Mouse (Mus musculus) neural tube, embryonic 13.5 days (tissue): ENCODE data around the gene Pde2a. TPM values are rescaled to one million over a fixed set of nuclear protein-coding genes. Genes with fewer than 3 reads are reported as not detected.

Experiments
- ATAC-seq: fragments of 200-750 bp; cut with Nextera tagmentation; 2 replicates; pipeline ENCODE4 v1.8.0; 2017; ENCODE audit warnings: low read depth, mild to moderate bottlenecking, moderate TSS enrichment, moderate library complexity
- H3K27ac ChIP-seq: fragments of 300-500 bp; sonication (generic); replicated peaks from 2 replicates; pipeline ENCODE4 v1.5.1; 2015; ENCODE audit warnings: moderate library complexity, mild to moderate bottlenecking, inconsistent platforms
- H3K27me3 ChIP-seq: fragments of 300-500 bp; sonication (generic); 2 replicates; pipeline ENCODE4 v1.6.1; 2015; ENCODE audit warnings: mild to moderate bottlenecking, inconsistent platforms
- H3K36me3 ChIP-seq: fragments of 300-500 bp; sonication (generic); 2 replicates; pipeline ENCODE4 v1.6.1; 2015; ENCODE audit warnings: mild to moderate bottlenecking, inconsistent platforms
- H3K4me1 ChIP-seq: fragments of 300-500 bp; sonication (generic); replicated peaks from 2 replicates; pipeline ENCODE4 v1.6.1; 2015; ENCODE audit warnings: inconsistent platforms
- H3K4me2 ChIP-seq: fragments of 300-500 bp; sonication (generic); 2 replicates; pipeline ENCODE4 v1.6.1; 2015; ENCODE audit warnings: inconsistent platforms, mild to moderate bottlenecking, moderate library complexity
- H3K4me3 ChIP-seq: fragments of 300-500 bp; sonication (generic); 2 replicates; pipeline ENCODE4 v1.5.1; 2015; ENCODE audit warnings: mild to moderate bottlenecking, inconsistent platforms
- H3K9ac ChIP-seq: fragments of 300-500 bp; sonication (generic); 2 replicates; pipeline ENCODE4 v1.6.1; 2015; ENCODE audit warnings: moderate library complexity, mild to moderate bottlenecking, inconsistent platforms
- H3K9me3 ChIP-seq: fragments of 300-500 bp; sonication (generic); 2 replicates; pipeline ENCODE4 v1.6.1; 2016; ENCODE audit warnings: inconsistent platforms
- WGBS: fragments of 180-500 bp; shearing (Covaris S2); methylation state at CpG from one replicate; pipeline ENCODE4 v1.1.7; 2015; 5-methylcytosine and 5-hydroxymethylcytosine counted together
- polyA plus RNA-seq: library from polyadenylated mRNA; unstranded; fragments of >200 nt; fragmentation: Nextera tagmentation; extraction: Ambion mirVana; gene quantifications from 2 replicates; pipeline ENCODE4 v1.2.1, GENCODE M21; 2015

Gene Pde2a
- polyA plus RNA-seq, 1 experiment from 2014 or later = 43.6 TPM

GRCm38 (mm10) chr7:101481872-101482498, 60.5 kb downstream of the Pde2a start:
- 40% methylated on average over 8 of the region's 8 CpGs for WGBS

DNA sequence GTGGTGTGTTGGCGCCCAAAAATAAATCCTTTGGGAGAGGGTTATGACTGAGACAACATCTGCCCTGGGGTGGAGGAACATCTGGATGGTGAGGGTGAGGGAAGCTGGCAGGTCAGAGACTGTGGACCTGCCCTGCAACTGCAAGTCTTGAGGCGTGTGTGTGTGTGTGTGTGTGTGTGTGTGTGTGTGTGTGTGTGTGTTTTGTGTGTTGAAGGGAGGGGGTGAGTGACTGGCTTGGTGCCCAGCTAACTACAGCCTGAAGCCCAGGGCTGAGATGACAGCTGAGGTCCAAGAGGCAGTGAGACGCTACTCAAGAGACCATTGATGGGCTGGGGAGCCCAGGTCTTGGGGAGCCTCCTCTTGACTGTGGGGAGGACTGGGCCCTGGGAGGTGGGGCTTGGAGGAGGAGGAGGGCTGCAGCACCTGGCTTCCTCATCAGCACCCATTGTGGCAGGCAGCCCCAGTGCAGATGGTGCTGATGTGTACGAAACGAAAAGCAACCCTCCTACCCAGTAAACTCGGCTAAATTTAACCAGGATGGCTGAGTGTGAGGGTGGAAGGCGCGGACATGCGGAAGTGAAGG, 61.1 kb downstream of the Pde2a start:
- no peaks in the 10 kb centered on the region for H3K27me3 ChIP-seq
- no peak overlapping the region for H3K4me2 ChIP-seq
- WGBS = 47% methylated on average over 9 of the region's 9 CpGs
- no peak overlapping the region for H3K4me3 ChIP-seq
- H3K27ac ChIP-seq = peak overlapping the region; percentile 59
- peaks cover 32% of the 10 kb centered on the region for H3K4me1 ChIP-seq
- H3K36me3 ChIP-seq = no peaks in the 10 kb centered on the region
- no peak overlapping the region for H3K9ac ChIP-seq
- H3K9me3 ChIP-seq = no peaks in the 10 kb centered on the region
- ATAC-seq = peak; percentile 82

More at GRCm38 (mm10) chr7:101481872-101482498, 60.5 kb downstream of the Pde2a start:
- H3K9me3 ChIP-seq = no peaks in the 10 kb centered on the region
- no peak overlapping the region for H3K4me3 ChIP-seq
- H3K36me3 ChIP-seq = no peaks in the 10 kb centered on the region
- H3K4me1 ChIP-seq = peaks cover 32% of the 10 kb centered on the region
- peak; percentile 80 for ATAC-seq
- no peaks in the 10 kb centered on the region for H3K27me3 ChIP-seq
- no peak overlapping the region for H3K4me2 ChIP-seq
- H3K9ac ChIP-seq = no peak overlapping the region
- peak overlapping the region; percentile 54 for H3K27ac ChIP-seq

DNA sequence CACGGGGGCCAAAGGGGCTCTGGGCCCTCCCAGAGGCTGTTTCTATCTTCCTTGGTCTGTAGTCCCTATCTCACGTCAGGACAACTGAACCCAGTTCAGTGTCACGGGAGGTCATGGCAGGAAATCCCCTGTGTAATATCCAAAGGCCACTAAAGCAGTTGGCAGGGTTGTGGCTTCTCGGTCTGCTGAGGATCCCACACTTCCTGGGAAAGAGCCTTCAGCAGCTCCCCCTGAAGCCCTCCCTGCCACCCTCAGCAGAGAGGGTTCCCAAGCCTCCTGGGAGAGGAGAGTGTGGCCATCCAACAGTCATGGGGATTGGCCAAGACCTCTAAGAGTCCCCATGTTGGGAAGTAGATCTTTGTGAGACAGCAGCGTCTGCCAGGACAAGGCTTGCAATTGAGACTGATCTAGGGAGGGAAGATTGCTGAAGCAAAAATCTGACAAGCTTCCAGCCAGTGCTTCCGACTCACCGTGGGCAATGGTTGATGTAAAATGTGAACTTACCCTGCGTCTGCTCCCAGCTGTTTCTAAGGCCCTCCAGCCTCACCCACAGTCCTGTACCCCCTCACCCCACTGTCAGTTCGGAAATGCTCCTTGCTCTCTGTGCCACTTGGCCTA, 62.1 kb downstream of the Pde2a start:
- Histone ChIP-seq H3K27me3 (no peaks in the 10 kb centered on the region), H3K4me2 (no peak overlapping the region), H3K27ac (no peak overlapping the region), H3K36me3 (no peaks in the 10 kb centered on the region), H3K4me3 (no peak overlapping the region), H3K4me1 (peaks cover 27% of the 10 kb centered on the region), H3K9ac (0 out of 2 replicates have a peak overlapping the region, but pooled peaks have one; percentile 22), H3K9me3 (no peaks in the 10 kb centered on the region)
- 82% methylated on average over 9 of the region's 9 CpGs for WGBS
- ATAC-seq = no peak

DNA sequence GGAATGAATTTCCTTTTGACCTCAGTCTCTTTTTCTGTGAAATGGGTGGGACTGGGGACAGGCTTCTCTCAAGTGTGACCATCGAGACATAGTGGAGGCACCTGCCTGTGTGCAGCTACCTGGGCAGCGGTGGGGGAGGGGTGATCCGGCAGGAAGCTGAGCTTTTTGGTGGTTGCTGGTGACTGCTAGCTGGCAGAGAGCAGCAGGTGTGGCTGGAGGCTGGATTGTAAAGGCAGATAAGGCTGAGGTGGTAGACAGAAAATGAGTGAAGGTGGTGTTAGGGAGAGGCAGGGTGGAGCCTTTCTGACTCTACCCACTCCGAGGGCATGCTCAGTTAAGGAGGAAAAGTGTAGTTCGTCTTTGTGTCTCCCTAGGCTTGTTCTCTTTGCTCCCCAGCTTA, 65.6 kb downstream of the Pde2a start:
- no peaks in the 10 kb centered on the region for H3K9me3 ChIP-seq
- H3K4me3 ChIP-seq = no peak overlapping the region
- 83% methylated on average over 5 of the region's 5 CpGs for whole genome bisulfite sequencing
- no peaks in the 10 kb centered on the region for H3K27me3 ChIP-seq
- no peaks in the 10 kb centered on the region for H3K36me3 ChIP-seq
- H3K4me2 ChIP-seq = no peak overlapping the region
- no peak overlapping the region for H3K27ac ChIP-seq
- H3K4me1 ChIP-seq = peaks cover 18% of the 10 kb centered on the region
- no peak overlapping the region for H3K9ac ChIP-seq
- ATAC-seq = no peak

DNA sequence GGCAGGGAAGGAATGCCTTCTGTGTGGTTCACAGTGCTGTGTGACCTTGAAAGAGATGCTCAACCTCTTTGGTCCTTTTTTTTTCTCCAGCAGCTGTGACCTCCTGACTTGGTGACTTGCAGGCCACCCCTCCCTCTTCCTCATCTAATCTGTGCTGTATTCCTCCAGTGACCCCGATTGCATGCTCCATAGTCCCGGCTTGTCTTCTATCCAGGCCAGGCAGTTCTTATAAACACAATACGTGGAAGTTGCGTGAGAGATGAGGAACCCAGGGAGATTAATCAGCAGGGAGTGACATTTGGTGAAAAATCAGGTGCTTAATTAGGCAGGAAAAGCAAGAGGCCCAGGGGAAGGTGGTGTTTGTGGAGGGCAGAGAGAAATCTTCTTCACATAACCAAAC, 69.5 kb downstream of the Pde2a start:
- Histone ChIP-seq H3K4me3 (no peak overlapping the region), H3K27me3 (no peaks in the 10 kb centered on the region), H3K9me3 (no peaks in the 10 kb centered on the region), H3K9ac (no peak overlapping the region), H3K4me2 (no peak overlapping the region), H3K36me3 (no peaks in the 10 kb centered on the region), H3K4me1 (no peaks in the 10 kb centered on the region; the same call in 1 of the 2 replicates), H3K27ac (no peak overlapping the region)
- 61% methylated on average over 4 of the region's 4 CpGs for WGBS
- ATAC-seq = no peak

GRCm38 (mm10) chr7:101498385-101498784, 76.9 kb downstream of the Pde2a start:
- H3K4me1 ChIP-seq = no peaks in the 10 kb centered on the region
- H3K4me3 ChIP-seq = no peak overlapping the region
- H3K9ac ChIP-seq = no peak overlapping the region
- H3K4me2 ChIP-seq = no peak overlapping the region
- no peak for ATAC-seq
- peaks cover 8% of the 10 kb centered on the region; the same call in 1 of the 2 replicates for H3K27me3 ChIP-seq
- no peaks in the 10 kb centered on the region for H3K36me3 ChIP-seq
- no peaks in the 10 kb centered on the region for H3K9me3 ChIP-seq
- H3K27ac ChIP-seq = no peak overlapping the region
- 88% methylated on average over 3 of the region's 3 CpGs for WGBS

- H3K27ac ChIP-seq = no peak overlapping the region
- WGBS = 52% methylated on average over 10 of the region's 10 CpGs
These were observed 77.8 kb downstream of the Pde2a start for GRCm38 (mm10) chr7:101499251-101499650.

DNA sequence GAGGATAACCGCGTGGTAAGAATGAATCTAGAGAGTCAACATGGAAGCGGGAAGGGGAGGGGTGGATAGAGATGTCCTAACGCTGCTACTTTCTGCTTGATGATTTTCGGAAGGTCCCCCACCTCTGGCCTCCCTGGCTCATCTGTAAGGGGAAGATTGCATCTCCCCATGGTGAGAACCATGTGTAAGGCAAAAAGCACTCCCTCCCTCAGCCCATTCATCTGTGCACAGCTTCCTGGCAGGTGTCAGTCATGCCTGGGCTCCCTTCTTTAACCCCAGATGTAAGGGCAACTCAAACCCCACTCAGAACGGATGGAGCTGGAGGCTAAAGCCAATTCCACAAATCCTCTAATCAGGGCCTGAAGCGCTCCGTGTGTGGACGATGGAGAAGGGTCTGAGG, 78.2 kb downstream of the Pde2a start:
- H3K4me1 ChIP-seq = peaks cover 8% of the 10 kb centered on the region
- H3K9me3 ChIP-seq = no peaks in the 10 kb centered on the region
- H3K27ac ChIP-seq = no peak overlapping the region
- no peak overlapping the region for H3K9ac ChIP-seq
- no peak overlapping the region for H3K4me2 ChIP-seq
- H3K27me3 ChIP-seq = peaks cover 20% of the 10 kb centered on the region
- ATAC-seq = no peak
- no peaks in the 10 kb centered on the region for H3K36me3 ChIP-seq
- 78% methylated on average over 9 of the region's 9 CpGs for WGBS
- no peak overlapping the region for H3K4me3 ChIP-seq

More at GRCm38 (mm10) chr7:101499251-101499650, 77.8 kb downstream of the Pde2a start:
- Histone ChIP-seq H3K4me3 (no peak overlapping the region), H3K27me3 (peaks cover 15% of the 10 kb centered on the region), H3K36me3 (no peaks in the 10 kb centered on the region), H3K9me3 (no peaks in the 10 kb centered on the region), H3K4me2 (no peak overlapping the region), H3K4me1 (peaks cover 3% of the 10 kb centered on the region; the same call in 1 of the 2 replicates), H3K9ac (no peak overlapping the region)
- no peak for ATAC-seq

DNA sequence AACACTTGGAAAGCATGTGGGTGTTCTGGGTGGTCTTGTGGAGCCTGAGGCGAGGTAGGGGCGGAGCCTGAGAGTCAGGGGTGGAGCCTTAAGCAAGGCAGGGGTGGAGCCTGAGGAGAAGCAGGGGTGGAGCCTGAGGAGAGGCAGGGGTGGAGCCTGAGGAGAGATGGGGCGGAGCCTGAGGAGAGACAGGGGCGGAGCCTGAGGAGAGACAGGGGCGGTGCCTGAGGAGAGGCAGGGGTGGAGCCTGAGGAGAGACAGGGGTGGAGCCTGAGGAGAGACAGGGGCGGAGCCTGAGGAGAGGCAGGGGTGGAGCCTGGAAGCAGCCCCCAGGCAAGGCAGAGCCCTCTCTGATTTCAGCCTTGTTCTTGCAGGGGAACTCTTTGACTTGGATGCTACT, 79.7 kb downstream of the Pde2a start:
- Histone ChIP-seq H3K4me2 (no peak overlapping the region), H3K27ac (no peak overlapping the region), H3K9ac (no peak overlapping the region), H3K27me3 (peaks cover 35% of the 10 kb centered on the region), H3K36me3 (no peaks in the 10 kb centered on the region), H3K9me3 (no peaks in the 10 kb centered on the region), H3K4me3 (no peak overlapping the region), H3K4me1 (peaks cover 11% of the 10 kb centered on the region)
- WGBS = 77% methylated on average over 5 of the region's 6 CpGs
- ATAC-seq = no peak

- no peaks in the 10 kb centered on the region for H3K36me3 ChIP-seq
- peaks cover 36% of the 10 kb centered on the region for H3K27me3 ChIP-seq
- H3K9ac ChIP-seq = no peak overlapping the region
- WGBS = 63% methylated on average over 6 of the region's 6 CpGs
- no peak overlapping the region for H3K4me2 ChIP-seq
- H3K4me1 ChIP-seq = peaks cover 11% of the 10 kb centered on the region
- H3K27ac ChIP-seq = no peak overlapping the region
- no peaks in the 10 kb centered on the region for H3K9me3 ChIP-seq
- H3K4me3 ChIP-seq = no peak overlapping the region
- ATAC-seq = no peak
These were observed 80.2 kb downstream of the Pde2a start for GRCm38 (mm10) chr7:101501675-101502074.

GRCm38 (mm10) chr7:101503351-101503750, 81.9 kb downstream of the Pde2a start:
- Histone ChIP-seq H3K9ac (no peak overlapping the region), H3K4me3 (no peak overlapping the region), H3K4me2 (no peak overlapping the region), H3K27ac (no peak overlapping the region), H3K4me1 (peaks cover 11% of the 10 kb centered on the region), H3K27me3 (peaks cover 36% of the 10 kb centered on the region), H3K9me3 (no peaks in the 10 kb centered on the region), H3K36me3 (no peaks in the 10 kb centered on the region)
- 27% methylated on average over 8 of the region's 8 CpGs for WGBS
- ATAC-seq = no peak

DNA sequence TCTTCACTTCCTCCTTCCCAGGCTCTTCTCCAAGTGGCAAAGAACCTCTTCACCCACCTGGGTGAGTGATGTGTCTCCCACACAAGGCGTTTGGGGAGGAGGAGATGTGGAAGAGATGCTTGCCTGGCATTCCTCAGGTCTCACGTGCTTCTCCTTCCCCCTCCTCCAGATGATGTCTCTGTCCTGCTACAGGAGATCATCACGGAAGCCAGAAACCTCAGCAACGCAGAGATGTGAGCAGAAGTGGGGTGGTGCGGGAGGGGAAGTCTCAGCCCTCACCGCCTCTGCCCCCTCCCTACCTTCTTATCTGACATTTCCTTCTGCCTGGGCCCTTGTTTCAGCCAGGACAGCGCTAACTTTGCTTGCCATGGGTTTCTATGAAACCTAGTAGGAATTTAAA, 82.3 kb downstream of the Pde2a start:
- Histone ChIP-seq H3K4me3 (no peak overlapping the region), H3K9ac (no peak overlapping the region), H3K4me1 (peaks cover 11% of the 10 kb centered on the region), H3K36me3 (no peaks in the 10 kb centered on the region), H3K9me3 (no peaks in the 10 kb centered on the region), H3K4me2 (no peak overlapping the region), H3K27ac (no peak overlapping the region), H3K27me3 (peaks cover 36% of the 10 kb centered on the region)
- no peak for ATAC-seq
- WGBS = 46% methylated on average over 7 of the region's 7 CpGs
